Mouse (Mus musculus): ENCODE measurements around the gene Slc25a24.

DNA sequence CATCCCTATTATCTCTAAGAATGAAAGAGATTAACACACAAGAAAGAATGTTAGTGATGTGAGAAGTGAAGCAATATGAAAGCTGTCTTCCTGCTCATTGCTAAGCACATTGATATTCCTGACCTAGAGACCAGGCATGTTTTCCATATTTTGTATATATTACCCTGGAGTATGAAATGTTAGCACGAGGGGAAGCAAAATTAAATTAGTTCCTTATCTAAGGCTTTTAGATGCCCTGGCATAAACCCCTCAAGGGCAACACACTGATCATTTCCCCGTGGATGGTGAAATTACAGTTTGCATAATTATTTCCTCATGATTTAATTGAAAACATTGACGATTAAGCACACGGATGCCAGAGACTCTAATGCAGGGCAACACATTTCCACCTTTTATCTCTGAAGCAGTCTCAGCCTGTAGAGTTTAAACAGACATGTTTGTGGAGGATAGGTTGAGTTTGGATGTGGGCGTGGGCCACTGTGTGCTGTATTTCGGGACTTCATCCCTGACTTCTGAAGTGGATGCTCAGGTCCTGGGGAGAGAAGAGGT, 56.7 kb downstream of the Slc25a24 start:
- TF ChIP-seq POLR2A (IDR thresholded peaks at IDR 0.05; ENCODE audit: low read depth, low read length) (no peak), CTCF (conservative IDR thresholded peaks at IDR 0.05; ENCODE audit: insufficient read depth, insufficient read length, low read depth, low read length) (no peak)

Measured in kidney, adult 2 months (tissue).